ENCODE assay signal across 36 mouse cellular contexts in genomic region chr2:36056248-36056647, GRCm38 (mm10). TPM values are rescaled to one million over a fixed set of nuclear protein-coding genes. Genes with fewer than 3 reads are reported as not detected.
DNase-seq lines count a peak whose midpoint lies in the region; ATAC-seq and TF ChIP-seq lines count a peak whose summit lies in the region.
"Had no signal": no experiment of that assay in that cellular context is flagged by ENCODE, and none has a peak within 500 bp of the region (broad histone marks: within the 10 kb centered on the region; RNA-seq: fewer than 3 reads in every experiment).

No protein-coding gene starts in this region.

- peak; percentile 31 for DNase-seq in lung, embryonic 14.5 days
- DNase-seq in lung, postnatal 25 days (ENCODE audit: low spot score), result no peak
- peak; percentile 67 for DNase-seq in gastrocnemius, adult 2 months
- peak; percentile 11 for DNase-seq in mesoderm, embryonic 11.5 days (ENCODE audit: low read depth, low spot score)
- DNase-seq in adrenal gland, postnatal 14 days, result no peak
- DNase-seq: adrenal gland, adult 8-10 months; cerebellum, adult 8-10 months; cerebellum, postnatal 25 days; heart, adult 2 months; heart, postnatal 10 days; kidney, adult 18-20 months; kidney, postnatal 25 days; liver, postnatal 0 days; midbrain, embryonic 14.5 days; right cerebral cortex, postnatal 25 days; spleen, adult 18-20 months; thymus, postnatal 14 days had no signal

- H3K4me2 ChIP-seq in lung, embryonic 14.5 days, result no peak overlapping the region
- no peak overlapping the region for H3K4me2 ChIP-seq in forebrain, embryonic 15.5 days (replicated peaks)
- H3K4me2 ChIP-seq: embryonic facial prominence, embryonic 15.5 days; forebrain, embryonic 13.5 days; heart, embryonic 13.5 days; kidney, embryonic 15.5 days; limb, embryonic 13.5 days; liver, embryonic 12.5 days had no signal

- no peak for ATAC-seq in lung, embryonic 14.5 days (ENCODE audit: insufficient read depth)
- no peak for ATAC-seq in activated CD4-positive, CD25-positive, alpha-beta regulatory T cell, adult 4 months
- no peak for ATAC-seq in forebrain, embryonic 15.5 days (replicated peaks)
- ATAC-seq: CD4-positive, CD25-positive, alpha-beta regulatory T cell, adult 4 months; forebrain, embryonic 13.5 days; hindbrain, embryonic 16.5 days; liver, embryonic 12.5 days; liver, postnatal 0 days; lung, postnatal 0 days had no signal

- H3K4me1 ChIP-seq in lung, embryonic 14.5 days (ENCODE audit: insufficient read depth), result no peaks in the 10 kb centered on the region
- H3K4me1 ChIP-seq in forebrain, embryonic 15.5 days, result no peaks in the 10 kb centered on the region
- H3K4me1 ChIP-seq: forebrain, embryonic 13.5 days; hindbrain, embryonic 10.5 days; limb, embryonic 13.5 days; liver, embryonic 12.5 days had no signal

- no peaks in the 10 kb centered on the region for H3K36me3 ChIP-seq in lung, embryonic 14.5 days (ENCODE audit: insufficient read depth)
- H3K36me3 ChIP-seq in forebrain, embryonic 15.5 days, result no peaks in the 10 kb centered on the region
- H3K36me3 ChIP-seq: embryonic facial prominence, embryonic 15.5 days; heart, embryonic 13.5 days; hindbrain, embryonic 10.5 days; kidney, embryonic 15.5 days; limb, embryonic 13.5 days; liver, embryonic 12.5 days had no signal

- H3K9ac ChIP-seq in lung, embryonic 14.5 days, result no peak overlapping the region
- no peak overlapping the region for H3K9ac ChIP-seq in forebrain, embryonic 15.5 days (replicated peaks)
- H3K9ac ChIP-seq: embryonic facial prominence, embryonic 15.5 days; forebrain, embryonic 13.5 days; heart, embryonic 13.5 days; kidney, embryonic 15.5 days; limb, embryonic 13.5 days; liver, embryonic 12.5 days; liver, postnatal 0 days had no signal

- no peaks in the 10 kb centered on the region for H3K27me3 ChIP-seq in lung, embryonic 14.5 days (ENCODE audit: insufficient read depth, low read length)
- no peaks in the 10 kb centered on the region for H3K27me3 ChIP-seq in forebrain, embryonic 15.5 days
- H3K27me3 ChIP-seq: embryonic facial prominence, embryonic 15.5 days; kidney, embryonic 15.5 days had no signal

- no peak overlapping the region for H3K27ac ChIP-seq in lung, embryonic 14.5 days (ENCODE audit: low read depth)
- no peak overlapping the region for H3K27ac ChIP-seq in gastrocnemius, adult 2 months
- H3K27ac ChIP-seq in forebrain, embryonic 15.5 days (replicated peaks), result no peak overlapping the region
- H3K27ac ChIP-seq: embryonic facial prominence, embryonic 15.5 days; forebrain, embryonic 13.5 days; heart, adult 2 months; heart, embryonic 13.5 days; hindbrain, embryonic 10.5 days; kidney, embryonic 15.5 days; left cerebral cortex, adult 2 months; limb, embryonic 13.5 days; liver, embryonic 12.5 days; macrophage had no signal

- TF ChIP-seq CTCF in lung, embryonic 14.5 days (IDR thresholded peaks at IDR 0.05; ENCODE audit: low read depth), result no peak
- TF ChIP-seq CTCF in gastrocnemius, adult 2 months (IDR thresholded peaks at IDR 0.05), result no peak

- H3K9me3 ChIP-seq in lung, embryonic 14.5 days (ENCODE audit: low read depth, low read length), result no peaks in the 10 kb centered on the region
- no peaks in the 10 kb centered on the region for H3K9me3 ChIP-seq in forebrain, embryonic 15.5 days
- H3K9me3 ChIP-seq: embryonic facial prominence, embryonic 15.5 days; forebrain, embryonic 13.5 days; heart, embryonic 13.5 days; hindbrain, embryonic 10.5 days; kidney, embryonic 15.5 days; limb, embryonic 13.5 days; liver, embryonic 12.5 days had no signal

- 26% methylated on average over 3 of the region's 3 CpGs for WGBS in lung, embryonic 14.5 days
- WGBS in forebrain, embryonic 15.5 days, result 61% methylated on average over 3 of the region's 3 CpGs

- no peak overlapping the region for H3K4me3 ChIP-seq in lung, embryonic 14.5 days (ENCODE audit: low read depth, low read length)
- H3K4me3 ChIP-seq in gastrocnemius, adult 2 months, result no peak overlapping the region
- no peak overlapping the region for H3K4me3 ChIP-seq in forebrain, embryonic 15.5 days
- H3K4me3 ChIP-seq: embryonic facial prominence, embryonic 15.5 days; forebrain, embryonic 13.5 days; heart, adult 2 months; heart, embryonic 13.5 days; hindbrain, embryonic 10.5 days; kidney, embryonic 15.5 days; left cerebral cortex, adult 2 months; limb, embryonic 13.5 days; liver, embryonic 12.5 days had no signal

- intact Hi-C loops in gastrocnemius, adult 2 months (cut with DNase I), result no loop called here

RNA-seq across cellular contexts. Expression of gene Morn5, which starts 7.0 kb away (rescaled TPM):
- polyA plus RNA-seq in lung, embryonic 14.5 days (2014; fragmentation: Nextera tagmentation; extraction: Ambion mirVana), result 0.54 and 1.0 TPM in 2 replicates
- not detected for total RNA-seq in gastrocnemius, adult 2 months (2021)
- not detected for polyA plus RNA-seq in activated CD4-positive, CD25-positive, alpha-beta regulatory T cell, adult 4 months (2017; shearing (Covaris generic))
- not detected in 2 replicates for total RNA-seq in adrenal gland, postnatal 14 days (2021)
- 1.7 and 2.5 TPM in 2 replicates for polyA plus RNA-seq in forebrain, embryonic 15.5 days (2015; fragmentation: Nextera tagmentation; extraction: Ambion mirVana)
- total RNA-seq: gastrocnemius, postnatal 4 days; heart, adult 2 months; heart, postnatal 10 days; megakaryocyte-erythroid progenitor cell, adult 5-6 weeks; neutrophil, adult 5-6 weeks had no signal
- polyA plus RNA-seq: CD4-positive, CD25-positive, alpha-beta regulatory T cell, adult 4 months; heart, embryonic 13.5 days; intestine, embryonic 14.5 days; liver, postnatal 0 days; macrophage; neural tube, embryonic 11.5 days had no signal

RNA-seq across cellular contexts. Expression of gene Ndufa8, which starts 7.0 kb away (rescaled TPM):
- 247 TPM in 2 replicates for polyA plus RNA-seq in lung, embryonic 14.5 days (2014; fragmentation: Nextera tagmentation; extraction: Ambion mirVana)
- 100 to 1,000 TPM; 298 to 413 TPM for total RNA-seq in gastrocnemius, adult 2 months (2021)
- polyA plus RNA-seq in activated CD4-positive, CD25-positive, alpha-beta regulatory T cell, adult 4 months (2017; shearing (Covaris generic)), result 100 to 1,000 TPM; 194 to 234 TPM
- total RNA-seq in adrenal gland, postnatal 14 days (2021), result 365 and 371 TPM in 2 replicates
- polyA plus RNA-seq in forebrain, embryonic 15.5 days (2015; fragmentation: Nextera tagmentation; extraction: Ambion mirVana), result 259 and 263 TPM in 2 replicates

RNA-seq across cellular contexts. Expression of gene Lhx6, which starts 49.0 kb away (rescaled TPM):
- polyA plus RNA-seq in lung, embryonic 14.5 days (2014; fragmentation: Nextera tagmentation; extraction: Ambion mirVana), result 10.8 and 12.8 TPM in 2 replicates
- total RNA-seq in gastrocnemius, adult 2 months (2021), result 1 to 10 TPM; 1.6 to 2.6 TPM
- polyA plus RNA-seq in activated CD4-positive, CD25-positive, alpha-beta regulatory T cell, adult 4 months (2017; shearing (Covaris generic)), result not detected
- 5.4 and 7.2 TPM in 2 replicates for total RNA-seq in adrenal gland, postnatal 14 days (2021)
- 36.3 and 36.8 TPM in 2 replicates for polyA plus RNA-seq in forebrain, embryonic 15.5 days (2015; fragmentation: Nextera tagmentation; extraction: Ambion mirVana)
- total RNA-seq: megakaryocyte-erythroid progenitor cell, adult 5-6 weeks; neutrophil, adult 5-6 weeks had no signal
- polyA plus RNA-seq: CD4-positive, CD25-positive, alpha-beta regulatory T cell, adult 4 months; macrophage had no signal

Comparison
In these comparisons a context has a peak if more than half of its experiments do, and no peak if none do; other contexts are left out.
1. DNase-seq: peak in lung, embryonic 14.5 days (single experiment), gastrocnemius, adult 2 months (single experiment) and mesoderm, embryonic 11.5 days (single experiment); none in lung, postnatal 25 days (single experiment) and adrenal gland, postnatal 14 days (single experiment).
2. RNA of gene Lhx6, which starts 49.0 kb away (polyA plus RNA-seq): 36.3 to 36.8 TPM in forebrain, embryonic 15.5 days and 10.8 to 12.8 TPM in lung, embryonic 14.5 days; not detected in activated CD4-positive, CD25-positive, alpha-beta regulatory T cell, adult 4 months; every median in the first group is over 10 times any median in the second.